Mouse (Mus musculus) thymus, postnatal 0 days (tissue): ENCODE results near the gene Bbs12. TPM values are rescaled to one million over a fixed set of nuclear protein-coding genes. Genes with fewer than 3 reads are reported as not detected.
A peak's percentile ranks its signal among the peaks of the same experiment; 100 is the strongest.

ENCODE experiments used
- DNase-seq: peaks from one replicate; pipeline ENCODE4 v3.0.0-alpha.2; 2015; ENCODE audit warnings: low spot score
- polyA plus RNA-seq: library from polyadenylated mRNA; unstranded; fragments of >200 nt; fragmentation: Nextera tagmentation; extraction: Ambion mirVana; gene quantifications from 2 replicates; pipeline ENCODE4 v1.2.1, GENCODE M21; 2015

The Bbs12 gene
- polyA plus RNA-seq, 1 experiment from 2014 or later: 4.6 TPM

DNA sequence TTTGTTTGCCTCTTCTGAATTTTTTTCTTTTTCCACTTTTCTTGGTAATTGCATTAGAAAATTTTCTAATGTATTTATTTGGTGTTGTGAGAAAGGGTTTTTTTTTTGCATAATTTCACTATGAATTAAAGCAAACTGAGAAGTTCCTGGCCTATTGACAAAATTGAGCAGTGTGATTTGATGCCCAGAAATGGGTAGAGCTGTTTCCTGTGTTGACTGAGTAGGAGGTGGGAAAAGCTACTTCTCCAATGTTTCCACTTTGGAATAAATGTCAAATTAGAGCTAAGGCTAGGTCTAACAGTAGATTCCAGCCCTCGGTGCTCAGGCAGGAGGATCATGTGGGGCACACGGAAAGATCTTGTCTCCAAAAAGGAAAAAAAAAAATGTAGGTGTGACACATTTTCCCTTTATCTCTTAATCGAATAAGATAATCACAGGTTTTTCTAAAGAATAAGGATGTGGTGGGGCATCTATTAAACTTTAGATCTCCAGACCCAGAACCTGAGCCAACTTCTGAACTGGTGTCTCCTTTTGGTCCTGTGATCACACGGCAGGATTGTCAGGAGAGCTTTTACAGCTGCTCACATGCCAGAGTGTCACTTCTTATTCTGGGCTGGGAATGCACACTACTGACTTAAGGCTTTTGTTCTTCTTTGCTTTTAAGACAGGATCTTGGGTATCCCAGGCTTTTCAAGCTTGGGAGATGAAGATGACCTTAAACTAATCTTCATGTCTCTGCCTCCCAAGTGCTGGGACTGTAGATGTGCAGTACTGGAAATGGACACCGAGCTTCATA, 13.2 kb downstream of the Bbs12 start:
- DNase-seq: no peak

DNA sequence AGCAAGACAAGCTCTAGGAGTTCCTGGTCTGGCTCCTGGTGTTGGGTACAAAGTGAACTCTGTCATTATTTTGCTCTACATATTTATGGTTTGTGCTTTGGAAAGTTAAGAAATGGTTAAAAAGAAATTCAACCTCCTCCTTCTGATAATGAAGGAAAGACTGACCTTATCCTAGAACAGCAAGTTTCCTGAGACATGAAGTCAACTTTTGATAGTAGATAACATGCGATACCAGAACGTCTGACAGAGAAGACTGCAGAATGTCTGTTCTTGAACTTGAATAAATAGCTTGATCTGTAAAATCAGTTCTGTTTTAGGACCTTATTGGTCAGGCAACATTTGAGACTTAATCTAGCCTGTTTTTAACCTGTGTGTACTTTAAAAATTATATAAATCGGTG, 14.3 kb downstream of the Bbs12 start:
- no peak for DNase-seq

DNA sequence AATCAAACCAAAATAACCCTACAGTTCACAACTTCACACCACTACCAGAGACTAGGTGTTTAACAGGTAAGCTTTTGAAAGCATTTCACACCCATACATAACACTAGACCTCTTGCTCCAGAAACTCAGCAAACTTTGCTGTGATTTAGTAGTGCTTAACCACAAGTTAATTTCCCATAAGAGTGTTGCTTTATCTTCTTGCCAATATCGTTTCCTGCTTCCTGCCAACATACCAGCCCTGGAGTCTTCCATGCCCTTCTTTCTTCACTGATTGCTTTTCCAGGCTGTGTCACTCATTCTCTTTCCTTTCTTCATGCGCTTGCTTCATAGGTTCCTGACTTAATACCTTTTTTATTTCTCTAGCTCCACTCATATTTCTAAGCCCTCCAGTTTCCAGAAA, 16.1 kb downstream of the Bbs12 start:
- DNase-seq: no peak

DNA sequence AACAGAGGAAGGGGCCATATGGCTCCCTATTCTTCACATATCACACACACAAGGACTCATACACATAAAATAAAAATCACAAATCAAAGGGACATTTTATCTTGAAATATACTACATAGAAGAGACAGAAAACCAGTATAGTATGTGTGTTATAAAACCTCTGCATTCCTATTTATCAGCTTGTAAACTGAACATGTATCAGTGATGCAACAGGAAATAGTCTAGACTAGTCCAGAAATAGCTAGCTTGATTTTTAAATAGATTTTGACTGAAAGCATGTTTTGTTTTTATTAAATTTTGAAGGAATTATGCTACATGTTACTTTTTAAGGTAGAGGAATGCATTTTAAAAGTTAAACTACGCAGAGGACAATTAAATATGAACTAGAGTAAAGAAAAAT, 17.6 kb downstream of the Bbs12 start:
- no peak for DNase-seq

DNA sequence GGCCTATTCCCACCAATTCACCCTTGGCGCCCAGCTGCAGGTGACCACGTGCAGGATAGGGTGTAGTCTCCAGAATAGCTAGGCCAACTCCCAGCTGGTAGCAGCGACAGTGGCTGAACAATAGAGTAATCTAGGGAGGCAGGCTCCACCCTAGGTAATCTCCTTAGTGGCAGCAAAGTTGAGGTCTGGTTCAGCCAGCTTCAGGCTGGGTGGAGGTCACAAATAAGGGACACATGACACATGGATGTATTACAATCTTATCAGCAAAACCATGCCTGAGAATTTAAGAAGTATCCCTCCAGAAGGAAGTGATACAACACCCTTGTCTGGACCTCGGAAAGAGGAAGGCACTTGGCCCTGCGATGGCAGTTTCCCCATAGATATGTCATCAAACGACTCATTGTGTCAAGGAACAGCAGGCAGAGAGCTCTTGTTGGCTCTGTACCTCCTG, 19.7 kb downstream of the Bbs12 start:
- DNase-seq: no peak

DNA sequence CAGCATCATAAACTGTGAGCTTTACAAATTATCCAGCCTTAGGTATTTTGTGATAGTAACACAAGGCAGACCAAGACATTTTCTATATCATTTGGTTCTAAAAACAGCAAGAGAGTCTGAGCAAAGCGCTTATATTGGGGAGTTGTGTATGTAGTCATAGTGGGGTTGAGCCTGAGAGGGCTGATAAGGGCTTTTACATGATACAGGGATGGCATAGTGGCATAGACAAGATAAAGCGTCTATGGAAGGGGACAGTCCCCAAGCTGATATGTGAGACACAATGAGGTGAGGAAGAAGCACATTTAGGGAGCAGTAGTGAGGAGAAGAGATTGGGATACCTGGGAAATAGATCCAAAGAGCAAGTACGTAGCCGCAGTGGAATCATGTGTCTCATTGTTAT, 21.7 kb downstream of the Bbs12 start:
- DNase-seq: no peak

DNA sequence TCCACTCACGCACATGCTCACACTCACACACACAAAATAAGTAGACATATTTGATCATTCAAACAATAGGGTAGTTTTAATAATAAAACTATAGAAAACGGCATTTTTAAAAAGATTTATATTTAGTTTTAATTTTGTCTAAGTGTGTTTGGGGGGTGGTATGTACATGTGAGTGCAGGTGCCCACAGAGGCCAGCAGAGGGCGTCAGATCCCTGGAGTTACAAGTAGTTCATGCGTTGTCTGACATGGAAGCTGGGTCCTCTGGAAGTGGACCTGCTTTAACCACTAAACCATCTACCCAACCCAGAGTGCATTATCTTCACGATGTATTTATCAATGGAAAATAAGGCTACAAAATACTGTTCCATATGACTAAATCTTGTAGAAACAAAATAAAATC, 28.8 kb downstream of the Bbs12 start:
- peak; percentile 19 for DNase-seq

DNA sequence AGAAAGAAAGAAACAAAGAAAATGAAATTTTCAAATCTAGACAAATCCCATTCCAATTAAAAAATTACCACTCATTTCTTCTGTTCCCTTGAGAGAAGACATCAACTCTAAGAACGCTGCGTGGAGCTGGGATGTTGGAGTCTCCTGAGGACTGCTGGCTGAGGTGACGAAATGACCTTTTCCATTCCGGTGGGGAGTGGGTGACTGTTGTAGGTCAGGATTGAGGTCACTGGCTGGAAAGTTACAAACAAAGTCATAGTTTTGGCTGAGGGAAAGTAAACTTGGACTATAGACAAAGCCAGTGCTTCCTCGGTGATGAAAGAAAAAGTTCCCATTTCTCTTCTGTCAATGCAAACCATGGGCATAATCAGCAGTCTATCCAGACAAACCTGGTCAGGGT, 30.5 kb downstream of the Bbs12 start:
- DNase-seq: no peak

DNA sequence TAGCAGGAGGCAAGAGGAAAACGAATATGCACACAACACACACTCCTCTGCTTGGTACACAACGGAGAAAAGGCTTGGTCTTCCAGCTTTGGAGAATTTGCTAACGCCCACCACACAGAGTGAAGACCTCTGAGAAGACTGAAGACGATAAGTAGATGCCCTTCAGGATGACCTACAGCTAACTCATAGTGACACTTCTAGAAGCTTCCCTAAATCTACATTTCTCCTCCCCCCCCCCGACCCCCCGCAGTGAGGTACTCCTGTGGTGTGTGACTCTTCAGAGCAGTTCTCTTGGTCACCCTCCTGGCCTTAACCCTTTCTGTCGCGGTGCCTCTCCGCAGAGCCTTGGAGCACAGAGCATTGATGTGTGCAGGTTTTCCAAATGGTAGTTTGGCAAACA, 35.3 kb downstream of the Bbs12 start:
- no peak for DNase-seq

DNA sequence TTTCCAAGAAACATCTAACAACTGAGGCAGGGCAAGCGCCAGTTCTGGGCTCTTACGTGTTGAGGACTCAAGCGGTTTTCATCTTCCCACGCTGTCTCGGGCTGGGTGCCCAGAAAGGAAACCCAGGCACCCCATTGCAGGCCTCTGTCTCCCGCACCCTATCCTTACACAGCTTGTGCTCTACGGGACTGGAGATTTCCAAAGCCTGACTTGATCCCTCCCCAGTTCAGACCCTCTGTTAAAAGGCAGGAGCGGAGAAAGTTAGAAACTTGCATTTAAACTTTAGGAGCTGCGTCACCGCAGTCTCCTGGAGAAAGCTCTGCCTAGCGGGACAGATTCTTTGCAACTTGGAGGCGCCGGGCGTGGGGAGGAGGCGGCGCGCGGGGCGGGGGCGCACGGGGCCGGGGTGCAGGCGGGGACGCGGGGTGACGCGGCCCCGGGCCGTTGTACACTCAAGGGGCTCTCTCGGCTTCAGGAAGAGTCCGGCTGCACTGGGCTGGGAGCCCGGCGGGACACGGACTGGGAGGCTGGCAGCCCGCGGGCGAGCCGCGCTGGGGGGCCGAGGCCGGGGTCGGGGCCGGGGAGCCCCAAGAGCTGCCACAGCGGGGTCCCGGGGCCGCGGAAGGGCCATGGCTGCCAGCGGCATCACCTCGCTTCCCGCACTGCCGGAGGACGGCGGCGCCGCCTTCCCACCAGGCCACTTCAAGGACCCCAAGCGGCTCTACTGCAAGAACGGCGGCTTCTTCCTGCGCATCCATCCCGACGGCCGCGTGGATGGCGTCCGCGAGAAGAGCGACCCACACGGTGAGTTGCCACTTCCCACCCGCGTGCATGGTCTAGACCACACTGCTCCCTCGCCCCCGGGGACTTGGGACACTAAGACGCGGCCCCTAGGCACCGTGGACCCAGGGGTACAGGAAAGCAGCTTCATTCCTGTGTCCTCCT, 36.1 kb downstream of the Bbs12 start, which contains the start of gene Fgf2:
Gene Fgf2 (plus strand): TSS at position 126 of the 945 bp plus-strand sequence.
- DNase-seq: peak; percentile 15

DNA sequence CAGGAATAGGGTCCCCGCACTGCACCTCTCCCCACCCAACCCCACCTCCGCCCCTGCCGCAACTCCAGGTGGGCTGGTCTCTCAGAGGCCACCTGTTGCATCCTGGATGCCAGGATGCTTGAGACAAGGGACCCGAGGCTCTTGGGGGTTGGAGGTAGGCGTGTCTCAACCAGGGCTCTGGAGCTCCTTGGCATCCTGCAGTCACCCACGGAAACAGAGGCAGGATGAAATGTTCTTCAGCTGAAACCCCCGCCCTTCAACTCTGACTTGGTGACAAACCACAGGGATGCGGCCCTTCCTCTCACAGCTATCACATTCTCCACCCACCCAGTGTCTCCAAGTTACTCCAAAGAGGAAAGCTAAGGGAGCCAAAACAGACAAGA, 36.8 kb downstream of the Bbs12 start:
- no peak for DNase-seq

DNA sequence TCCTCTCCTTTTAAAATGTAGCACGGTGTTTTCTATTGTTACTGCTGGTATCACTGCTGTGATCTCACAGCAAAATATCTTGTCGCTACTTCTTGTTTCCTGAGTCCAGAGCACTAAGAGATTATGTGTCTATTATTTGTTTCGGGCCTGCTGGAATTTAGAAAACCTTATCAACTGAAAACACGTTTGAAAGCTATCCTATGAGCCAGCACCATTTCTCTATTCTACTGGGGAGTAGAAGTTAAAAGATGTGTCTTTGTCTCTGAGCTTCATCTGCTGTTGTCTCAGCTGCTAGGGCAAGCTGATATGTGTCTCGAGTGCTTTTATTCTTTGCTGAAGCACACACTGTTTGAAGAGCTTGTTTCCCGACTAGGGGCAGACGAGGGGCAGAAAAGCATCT, 38.0 kb downstream of the Bbs12 start:
- no peak for DNase-seq

DNA sequence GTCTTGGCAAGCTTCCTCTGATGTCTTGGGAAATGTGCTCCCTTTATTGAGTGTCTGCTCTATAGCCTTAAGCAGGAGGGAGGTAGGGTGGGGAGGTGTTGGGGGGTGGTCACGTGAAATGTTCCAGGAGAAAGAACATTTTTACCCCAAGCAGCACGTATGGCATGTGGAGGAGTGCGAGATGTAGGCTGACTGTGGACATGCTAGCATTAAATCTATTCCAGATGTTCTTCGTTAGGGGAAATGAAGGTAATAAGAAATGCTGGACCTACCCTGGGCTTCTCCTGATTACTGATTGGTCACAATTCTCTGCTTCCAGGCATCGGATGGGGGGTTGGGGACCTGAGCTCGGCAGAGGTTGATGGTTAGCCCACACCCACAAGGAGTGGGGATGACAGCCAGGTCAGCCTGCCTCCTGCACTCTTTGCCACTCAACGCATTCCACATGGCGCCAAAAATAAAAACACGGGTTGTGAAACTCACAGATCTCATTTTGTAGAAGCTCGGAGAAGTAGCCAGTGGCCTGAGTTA, 41.7 kb downstream of the Bbs12 start:
- no peak for DNase-seq

DNA sequence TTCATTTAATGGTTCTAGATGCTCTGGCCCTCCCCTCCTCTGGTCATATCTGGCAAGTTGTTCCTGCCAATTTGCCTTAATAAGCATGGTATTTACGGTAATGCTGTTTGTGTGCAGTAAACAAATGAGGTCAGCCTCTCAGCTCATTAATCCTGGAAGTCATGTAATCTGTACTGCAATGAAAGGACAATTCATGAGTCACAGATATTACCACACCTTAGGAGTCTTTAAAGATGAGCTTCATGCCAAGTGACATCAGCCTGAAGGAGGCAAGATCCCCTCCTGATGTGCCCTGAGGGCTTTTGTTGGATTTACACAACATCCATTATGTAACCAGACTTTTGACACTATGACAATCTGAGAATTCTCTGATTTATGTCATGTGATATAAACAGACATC, 42.4 kb downstream of the Bbs12 start:
- no peak for DNase-seq

DNA sequence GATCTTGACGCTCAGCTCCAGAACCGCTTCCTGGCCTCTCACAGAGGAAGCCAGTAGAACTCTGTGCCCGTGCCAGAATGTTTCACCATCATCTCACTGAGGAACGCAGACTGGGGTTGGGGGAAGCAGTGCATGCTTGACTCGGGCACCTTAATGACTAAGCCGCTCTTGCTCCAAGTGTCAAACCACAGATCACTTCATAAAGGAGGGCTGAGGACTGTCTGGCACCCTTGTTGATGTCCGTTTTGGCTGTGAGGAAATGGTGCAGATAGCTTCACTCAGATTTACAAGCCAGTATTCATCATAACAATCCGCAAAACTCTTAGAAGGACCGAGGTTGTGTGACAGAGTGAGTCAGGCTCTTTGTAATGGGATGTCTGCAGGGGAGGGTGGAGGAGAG, 48.4 kb downstream of the Bbs12 start:
- no peak for DNase-seq

DNA sequence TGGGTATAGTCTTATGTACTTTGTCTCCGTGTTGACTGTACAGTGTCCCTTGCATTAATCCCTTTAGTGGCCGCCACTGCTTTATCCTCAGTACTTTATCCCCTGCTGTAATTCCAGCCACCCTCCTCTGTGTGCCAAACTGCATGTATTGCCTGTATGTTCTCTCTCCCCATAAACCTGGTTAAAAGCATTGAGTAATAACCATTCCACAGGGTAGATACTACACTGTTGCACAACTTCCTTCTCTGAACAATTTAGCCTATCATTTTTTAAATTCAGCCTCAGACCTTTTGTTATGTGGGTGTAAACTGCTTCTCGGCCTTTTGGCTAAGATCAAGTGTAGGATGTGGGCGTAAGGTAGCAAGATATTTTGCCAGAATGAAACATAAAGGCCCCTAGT, 52.8 kb downstream of the Bbs12 start:
- DNase-seq: no peak

DNA sequence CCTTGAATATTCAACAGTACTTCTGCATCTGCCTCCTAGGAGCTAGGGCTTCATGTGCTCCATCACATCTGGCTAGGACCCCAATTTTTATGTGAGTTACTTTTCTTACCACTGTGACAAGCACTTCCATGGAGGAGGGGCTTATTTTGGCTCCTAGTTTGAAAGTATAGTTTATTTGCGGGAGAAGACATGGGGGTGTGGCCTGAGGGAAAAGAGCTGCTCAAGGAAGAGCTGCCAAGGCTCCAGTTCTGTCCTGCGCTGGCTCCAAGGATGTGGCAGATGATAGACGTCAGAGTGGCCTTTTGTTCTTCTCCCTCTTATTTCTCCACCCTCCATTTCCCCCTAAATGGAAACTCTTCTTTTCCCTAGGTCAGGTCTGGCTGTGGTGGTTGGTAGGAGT, 53.6 kb downstream of the Bbs12 start:
- no peak for DNase-seq

DNA sequence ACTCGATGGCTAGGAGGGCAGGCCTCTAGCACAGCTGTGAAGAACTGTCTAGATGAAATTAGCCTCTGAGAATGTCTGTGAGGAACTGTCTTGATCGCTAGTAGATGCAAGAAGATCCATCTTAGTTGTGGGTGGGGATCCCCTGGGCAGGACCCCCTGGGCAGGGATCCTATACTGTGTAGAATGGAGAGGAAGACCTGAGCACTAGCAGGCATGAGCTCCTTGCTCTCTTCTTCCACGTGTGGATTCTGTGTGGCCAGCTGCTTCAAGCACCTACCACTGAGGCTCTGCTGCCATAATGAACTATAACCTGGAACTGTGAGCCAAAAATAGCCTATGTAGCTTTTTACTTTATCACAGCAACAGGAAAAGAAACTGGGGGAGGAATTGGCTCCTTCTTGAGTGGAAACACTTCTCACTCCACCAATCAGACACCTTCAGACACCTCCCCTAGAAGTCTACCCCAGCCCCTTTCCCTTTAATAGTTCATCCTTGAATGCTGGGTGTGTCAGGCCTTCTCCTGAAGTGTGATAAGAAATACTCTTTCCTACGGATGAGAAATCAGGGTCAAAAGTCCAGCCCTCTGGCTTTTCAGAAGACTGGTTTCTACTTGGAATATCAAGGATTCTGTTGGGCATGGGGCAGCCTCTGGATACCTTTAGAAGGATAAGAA, 54.2 kb downstream of the Bbs12 start:
- DNase-seq: no peak

DNA sequence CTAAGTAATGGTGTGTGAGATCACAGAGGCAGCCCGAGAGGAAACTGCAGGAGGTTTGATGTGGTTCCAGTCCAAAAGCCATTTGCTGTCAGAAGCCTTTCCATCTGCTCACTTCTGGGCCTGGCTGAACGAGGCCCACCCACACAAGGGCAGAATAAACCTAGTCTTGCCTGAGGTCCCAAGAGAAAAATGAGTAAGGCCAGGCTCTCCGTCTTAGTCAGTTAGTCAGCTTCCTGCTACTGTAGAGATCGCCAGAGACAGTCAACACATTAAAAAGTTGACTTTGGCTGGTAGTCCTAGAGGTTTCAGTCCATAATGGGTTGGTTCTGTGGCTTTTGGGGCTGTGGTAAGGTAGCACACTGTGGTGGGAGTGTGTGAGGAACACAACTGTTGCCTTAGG, 58.1 kb downstream of the Bbs12 start:
- no peak for DNase-seq
